Mouse (Mus musculus): ENCODE measurements around the gene Hltf. TPM values are rescaled to one million over a fixed set of nuclear protein-coding genes. Genes with fewer than 3 reads are reported as not detected.

Gene Hltf
- polyA plus RNA-seq, 1 experiment from 2014 or later = 14.3 TPM

GRCm38 (mm10) chr3:20136868-20137581, 79.4 kb downstream of the Hltf start:
- Histone ChIP-seq H3K4me1 (ENCODE audit: control insufficient read depth, insufficient read depth, low read length) (peaks cover 57% of the 10 kb centered on the region), H3K27me3 (ENCODE audit: control insufficient read depth, insufficient read depth, low read length) (no peaks in the 10 kb centered on the region), H3K36me3 (ENCODE audit: control insufficient read depth, insufficient read depth) (peaks cover 47% of the 10 kb centered on the region), H3K27ac (ENCODE audit: low read length) (peak overlapping the region; percentile 76), H3K9me3 (replicated peaks; ENCODE audit: control insufficient read depth, low read length) (no peaks in the 10 kb centered on the region), H3K4me3 (ENCODE audit: low read length) (no peak overlapping the region), H3K9ac (ENCODE audit: low read length) (no peak overlapping the region), H3K4me2 (ENCODE audit: low read depth, low read length) (no peak overlapping the region)
- 69% methylated on average over 9 of the region's 9 CpGs for WGBS
- ATAC-seq (replicated peaks; ENCODE audit: extremely low read depth, insufficient read depth, low FRiP score) = no peak

- no peak for ATAC-seq (replicated peaks; ENCODE audit: extremely low read depth, insufficient read depth, low FRiP score)
- peak overlapping the region; percentile 17 for H3K27ac ChIP-seq (ENCODE audit: low read length)
- no peak overlapping the region for H3K4me3 ChIP-seq (ENCODE audit: low read length)
- H3K4me1 ChIP-seq (ENCODE audit: control insufficient read depth, insufficient read depth, low read length) = peaks cover 49% of the 10 kb centered on the region
- H3K36me3 ChIP-seq (ENCODE audit: control insufficient read depth, insufficient read depth) = peaks cover 35% of the 10 kb centered on the region
- H3K9me3 ChIP-seq (replicated peaks; ENCODE audit: control insufficient read depth, low read length) = no peaks in the 10 kb centered on the region
- no peak overlapping the region for H3K4me2 ChIP-seq (ENCODE audit: low read depth, low read length)
- no peak overlapping the region for H3K9ac ChIP-seq (ENCODE audit: low read length)
- H3K27me3 ChIP-seq (ENCODE audit: control insufficient read depth, insufficient read depth, low read length) = no peaks in the 10 kb centered on the region
Measured at GRCm38 (mm10) chr3:20141240-20141639, 83.6 kb downstream of the Hltf start.

GRCm38 (mm10) chr3:20141679-20142078, 84.1 kb downstream of the Hltf start:
- Histone ChIP-seq H3K4me2 (ENCODE audit: low read depth, low read length) (no peak overlapping the region), H3K9ac (ENCODE audit: low read length) (no peak overlapping the region), H3K36me3 (ENCODE audit: control insufficient read depth, insufficient read depth) (peaks cover 32% of the 10 kb centered on the region), H3K27me3 (ENCODE audit: control insufficient read depth, insufficient read depth, low read length) (no peaks in the 10 kb centered on the region), H3K27ac (ENCODE audit: low read length) (peak overlapping the region; percentile 17), H3K4me3 (ENCODE audit: low read length) (no peak overlapping the region), H3K9me3 (replicated peaks; ENCODE audit: control insufficient read depth, low read length) (no peaks in the 10 kb centered on the region), H3K4me1 (ENCODE audit: control insufficient read depth, insufficient read depth, low read length) (peaks cover 48% of the 10 kb centered on the region)
- WGBS = 26% methylated on average over 1 of the region's 1 CpGs
- 0 out of 2 replicates have a peak, but pooled peaks have one; percentile 35 for ATAC-seq (replicated peaks; ENCODE audit: extremely low read depth, insufficient read depth, low FRiP score)

- Histone ChIP-seq H3K4me1 (ENCODE audit: control insufficient read depth, insufficient read depth, low read length) (peaks cover 48% of the 10 kb centered on the region), H3K27ac (ENCODE audit: low read length) (peak overlapping the region; percentile 45), H3K4me2 (ENCODE audit: low read depth, low read length) (no peak overlapping the region), H3K9ac (ENCODE audit: low read length) (no peak overlapping the region), H3K9me3 (replicated peaks; ENCODE audit: control insufficient read depth, low read length) (no peaks in the 10 kb centered on the region), H3K36me3 (ENCODE audit: control insufficient read depth, insufficient read depth) (peaks cover 28% of the 10 kb centered on the region), H3K4me3 (ENCODE audit: low read length) (no peak overlapping the region), H3K27me3 (ENCODE audit: control insufficient read depth, insufficient read depth, low read length) (no peaks in the 10 kb centered on the region)
- WGBS = 51% methylated on average over 2 of the region's 2 CpGs
- no peak for ATAC-seq (replicated peaks; ENCODE audit: extremely low read depth, insufficient read depth, low FRiP score)
Measured at GRCm38 (mm10) chr3:20142101-20142500, 84.5 kb downstream of the Hltf start.

DNA sequence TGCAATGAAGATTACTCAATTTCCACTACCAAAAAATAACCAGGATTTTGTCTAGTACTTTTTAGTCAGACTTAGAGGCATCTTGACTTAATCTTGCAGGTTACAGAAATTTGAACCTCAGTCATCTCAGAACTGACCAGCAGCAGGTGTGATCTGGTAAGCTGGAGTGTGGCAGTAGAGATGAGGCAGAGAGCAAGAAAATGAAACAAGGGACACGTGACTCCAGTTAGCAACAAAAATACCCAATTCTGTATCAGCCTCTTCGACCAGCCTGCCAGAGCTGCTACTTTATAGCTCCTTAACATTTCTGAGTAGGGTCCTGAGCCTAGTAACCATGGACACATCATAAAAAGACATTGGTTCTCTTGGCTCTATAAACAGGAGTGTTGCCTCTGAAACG, 85.0 kb downstream of the Hltf start:
- Histone ChIP-seq H3K4me2 (ENCODE audit: low read depth, low read length) (no peak overlapping the region), H3K9me3 (replicated peaks; ENCODE audit: control insufficient read depth, low read length) (no peaks in the 10 kb centered on the region), H3K9ac (ENCODE audit: low read length) (no peak overlapping the region), H3K4me3 (ENCODE audit: low read length) (no peak overlapping the region), H3K27ac (ENCODE audit: low read length) (peak overlapping the region; percentile 43), H3K36me3 (ENCODE audit: control insufficient read depth, insufficient read depth) (peaks cover 25% of the 10 kb centered on the region), H3K4me1 (ENCODE audit: control insufficient read depth, insufficient read depth, low read length) (peaks cover 48% of the 10 kb centered on the region), H3K27me3 (ENCODE audit: control insufficient read depth, insufficient read depth, low read length) (no peaks in the 10 kb centered on the region)
- WGBS = 45% methylated on average over 3 of the region's 3 CpGs
- no peak for ATAC-seq (replicated peaks; ENCODE audit: extremely low read depth, insufficient read depth, low FRiP score)

GRCm38 (mm10) chr3:20143726-20144125, 86.1 kb downstream of the Hltf start:
- Histone ChIP-seq H3K27ac (ENCODE audit: low read length) (peak overlapping the region; percentile 16; the same call in 1 of the 2 replicates), H3K36me3 (ENCODE audit: control insufficient read depth, insufficient read depth) (peaks cover 23% of the 10 kb centered on the region)
- no peak for ATAC-seq (replicated peaks; ENCODE audit: extremely low read depth, insufficient read depth, low FRiP score)

DNA sequence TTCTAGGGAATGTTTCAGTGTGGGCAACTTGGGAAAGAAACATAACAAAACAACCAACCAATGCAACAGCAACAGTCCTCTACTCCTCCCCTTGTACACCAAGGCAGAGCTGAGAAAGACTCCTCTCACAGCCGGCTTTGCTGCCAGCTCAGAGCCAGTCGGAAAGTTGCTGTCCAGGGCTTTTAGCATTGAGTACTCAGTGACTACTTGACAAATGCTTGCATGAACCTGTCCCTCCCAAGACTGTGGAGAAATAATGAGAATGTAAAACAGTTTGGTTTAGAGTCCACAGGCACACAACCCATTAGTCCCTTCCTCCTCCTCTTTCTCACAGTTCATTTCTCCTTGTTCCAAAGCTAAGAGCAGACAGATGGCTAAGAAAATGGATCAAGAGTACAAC, 86.8 kb downstream of the Hltf start:
- no peak overlapping the region for H3K9ac ChIP-seq (ENCODE audit: low read length)
- no peaks in the 10 kb centered on the region for H3K9me3 ChIP-seq (replicated peaks; ENCODE audit: control insufficient read depth, low read length)
- peaks cover 25% of the 10 kb centered on the region for H3K36me3 ChIP-seq (ENCODE audit: control insufficient read depth, insufficient read depth)
- peak overlapping the region; percentile 66 for H3K27ac ChIP-seq (ENCODE audit: low read length)
- H3K4me3 ChIP-seq (ENCODE audit: low read length) = no peak overlapping the region
- H3K4me1 ChIP-seq (ENCODE audit: control insufficient read depth, insufficient read depth, low read length) = peaks cover 50% of the 10 kb centered on the region
- H3K27me3 ChIP-seq (ENCODE audit: control insufficient read depth, insufficient read depth, low read length) = no peaks in the 10 kb centered on the region
- 26% methylated on average over 2 of the region's 2 CpGs for WGBS
- H3K4me2 ChIP-seq (ENCODE audit: low read depth, low read length) = no peak overlapping the region
- no peak for ATAC-seq (replicated peaks; ENCODE audit: extremely low read depth, insufficient read depth, low FRiP score)

More at GRCm38 (mm10) chr3:20143726-20144125, 86.1 kb downstream of the Hltf start:
- 64% methylated on average over 3 of the region's 3 CpGs for WGBS
- Histone ChIP-seq H3K27me3 (ENCODE audit: control insufficient read depth, insufficient read depth, low read length) (no peaks in the 10 kb centered on the region), H3K4me2 (ENCODE audit: low read depth, low read length) (no peak overlapping the region), H3K9me3 (replicated peaks; ENCODE audit: control insufficient read depth, low read length) (no peaks in the 10 kb centered on the region), H3K4me1 (ENCODE audit: control insufficient read depth, insufficient read depth, low read length) (peaks cover 45% of the 10 kb centered on the region), H3K4me3 (ENCODE audit: low read length) (no peak overlapping the region), H3K9ac (ENCODE audit: low read length) (0 out of 2 replicates have a peak overlapping the region, but pooled peaks have one; percentile 17)

- Histone ChIP-seq H3K4me2 (ENCODE audit: low read depth, low read length) (no peak overlapping the region), H3K4me1 (ENCODE audit: control insufficient read depth, insufficient read depth, low read length) (peaks cover 57% of the 10 kb centered on the region), H3K9me3 (replicated peaks; ENCODE audit: control insufficient read depth, low read length) (no peaks in the 10 kb centered on the region), H3K27me3 (ENCODE audit: control insufficient read depth, insufficient read depth, low read length) (no peaks in the 10 kb centered on the region), H3K4me3 (ENCODE audit: low read length) (no peak overlapping the region), H3K36me3 (ENCODE audit: control insufficient read depth, insufficient read depth) (peaks cover 22% of the 10 kb centered on the region), H3K9ac (ENCODE audit: low read length) (no peak overlapping the region), H3K27ac (ENCODE audit: low read length) (peak overlapping the region; percentile 92)
- peak; percentile 74 for ATAC-seq (replicated peaks; ENCODE audit: extremely low read depth, insufficient read depth, low FRiP score)
- 33% methylated on average over 1 of the region's 1 CpGs for WGBS
Measured at GRCm38 (mm10) chr3:20145696-20146113, 88.1 kb downstream of the Hltf start.

GRCm38 (mm10) chr3:20146884-20147395, 89.3 kb downstream of the Hltf start:
- 44% methylated on average over 7 of the region's 7 CpGs for WGBS
- peak overlapping the region; percentile 1; the same call in 1 of the 2 replicates for H3K4me2 ChIP-seq (ENCODE audit: low read depth, low read length)
- H3K27me3 ChIP-seq (ENCODE audit: control insufficient read depth, insufficient read depth, low read length) = no peaks in the 10 kb centered on the region
- H3K9me3 ChIP-seq (replicated peaks; ENCODE audit: control insufficient read depth, low read length) = no peaks in the 10 kb centered on the region
- no peak for ATAC-seq (replicated peaks; ENCODE audit: extremely low read depth, insufficient read depth, low FRiP score)
- H3K4me1 ChIP-seq (ENCODE audit: control insufficient read depth, insufficient read depth, low read length) = peaks cover 51% of the 10 kb centered on the region
- H3K4me3 ChIP-seq (ENCODE audit: low read length) = no peak overlapping the region
- peaks cover 22% of the 10 kb centered on the region for H3K36me3 ChIP-seq (ENCODE audit: control insufficient read depth, insufficient read depth)
- H3K27ac ChIP-seq (ENCODE audit: low read length) = peak overlapping the region; percentile 92
- peak overlapping the region; percentile 49 for H3K9ac ChIP-seq (ENCODE audit: low read length)

All from heart, embryonic 16.5 days (tissue).